Mouse (Mus musculus): Measurements from ENCODE around the gene Siglece.
"Not testable (repeated sequence)": the region's sequence is repeated elsewhere in the genome, so short reads cannot be mapped to it uniquely, and the experiment has no call there.

DNA sequence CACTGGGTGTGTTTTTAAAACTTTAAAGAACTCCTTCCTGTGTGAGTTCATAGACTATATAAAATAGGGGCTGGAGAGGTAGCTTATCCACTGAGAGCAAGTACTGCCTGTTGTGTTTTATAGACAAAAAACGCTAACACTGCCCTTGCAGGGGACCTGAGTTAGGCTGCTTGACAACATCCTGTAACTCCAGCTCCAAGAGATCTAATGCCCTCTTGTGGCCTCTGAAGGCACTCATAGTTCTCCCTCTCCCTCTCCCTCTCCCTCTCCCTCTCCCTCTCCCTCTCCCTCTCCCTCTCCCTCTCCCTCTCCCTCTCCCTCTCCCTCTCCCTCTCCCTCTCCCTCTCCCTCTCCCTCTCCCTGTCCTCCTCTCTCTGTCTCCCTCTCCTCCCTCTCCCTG is 22.6 kb upstream of the Siglece start:
- not testable (repeated sequence) for TF ChIP-seq ZMIZ1 (IDR thresholded peaks at IDR 0.05; ENCODE audit: low read depth, low read length); JUND (conservative IDR thresholded peaks at IDR 0.05; ENCODE audit: low read depth, low read length); EP300 (IDR thresholded peaks at IDR 0.05; ENCODE audit: low read length); ZNF384 (IDR thresholded peaks at IDR 0.05; ENCODE audit: low read depth, low read length); PAX5 (IDR thresholded peaks at IDR 0.05; ENCODE audit: low read length); ZC3H11A (IDR thresholded peaks at IDR 0.05; ENCODE audit: low read depth, low read length); JUN (IDR thresholded peaks at IDR 0.05; ENCODE audit: insufficient read depth, low read depth, low read length); POLR2A (IDR thresholded peaks at IDR 0.05; ENCODE audit: low read depth, low read length); MAX (IDR thresholded peaks at IDR 0.05; ENCODE audit: low read length); IRF4 (IDR thresholded peaks at IDR 0.05; ENCODE audit: low read depth, low read length); USF1 (IDR thresholded peaks at IDR 0.05; ENCODE audit: low read depth, low read length)
- TF ChIP-seq CTCF (conservative IDR thresholded peaks at IDR 0.05 in 1 of 2, IDR thresholded peaks at IDR 0.05 in 1 of 2; ENCODE audit: low read depth in 2 of 2, low read length in 2 of 2) (peak in 1 of 2 experiments; percentile 38; a peak in 2 of 4 replicates), RAD21 (IDR thresholded peaks at IDR 0.05; ENCODE audit: low read depth, low read length) (peak; percentile 18), SMC3 (IDR thresholded peaks at IDR 0.05; ENCODE audit: low read depth, low read length) (peak; percentile 23; the same call in 1 of the 2 replicates)

Data from CH12.LX (cell line).